Mouse (Mus musculus) T-helper 1 cell (primary cell): ENCODE results near the gene Vinac1.
"Not testable (repeated sequence)": the region's sequence is repeated elsewhere in the genome, so short reads cannot be mapped to it uniquely, and the experiment has no call there.

Source experiments
- in situ Hi-C: fragments of 300-600 bp; cut with MboI, MseI; formaldehyde crosslinking; loops from one replicate; pipeline ENCODE4 v1.15.1; 2025; ENCODE audit warnings: high pct_unique_total_duplicates

Gene Vinac1

GRCm38 (mm10) chr2:129040567-129040966, 7.4 kb downstream of the Vinac1 start:
- in situ Hi-C loops: no loop called here

DNA sequence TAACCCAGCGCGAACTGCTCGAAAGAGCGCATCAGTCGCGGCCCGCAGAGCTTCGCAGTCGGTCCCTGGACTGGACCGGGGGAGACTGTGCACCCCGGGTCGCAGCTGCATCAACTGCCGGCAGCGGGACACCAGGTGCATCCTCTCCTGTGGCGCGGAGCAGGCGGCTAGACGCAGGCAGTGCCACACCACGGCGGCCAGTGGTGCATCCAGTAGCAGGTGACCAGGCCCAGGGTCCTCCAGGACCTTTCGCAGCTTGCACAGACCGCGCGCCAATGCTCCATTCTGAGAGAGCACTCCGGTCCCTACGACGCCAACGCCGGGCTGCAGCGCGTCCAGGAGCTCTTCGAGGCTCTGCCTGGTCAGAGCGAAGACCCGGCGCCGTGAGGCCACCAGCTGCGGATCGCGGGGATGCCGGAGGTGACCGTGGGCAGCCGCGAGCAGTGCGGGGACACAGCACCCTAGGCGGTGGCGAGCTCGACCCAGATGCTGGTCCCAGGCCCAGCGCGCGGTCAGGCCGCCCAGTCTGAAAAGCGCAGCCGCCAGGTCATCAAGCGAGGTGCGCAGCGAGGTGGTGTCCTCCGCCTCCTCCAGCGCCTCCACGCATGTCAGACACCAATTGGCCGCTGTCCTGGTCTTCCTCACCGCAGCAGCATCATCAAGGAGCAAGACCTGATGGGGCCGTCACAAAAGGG, 8.9 kb downstream of the Vinac1 start:
- in situ Hi-C loops: no loop called here

DNA sequence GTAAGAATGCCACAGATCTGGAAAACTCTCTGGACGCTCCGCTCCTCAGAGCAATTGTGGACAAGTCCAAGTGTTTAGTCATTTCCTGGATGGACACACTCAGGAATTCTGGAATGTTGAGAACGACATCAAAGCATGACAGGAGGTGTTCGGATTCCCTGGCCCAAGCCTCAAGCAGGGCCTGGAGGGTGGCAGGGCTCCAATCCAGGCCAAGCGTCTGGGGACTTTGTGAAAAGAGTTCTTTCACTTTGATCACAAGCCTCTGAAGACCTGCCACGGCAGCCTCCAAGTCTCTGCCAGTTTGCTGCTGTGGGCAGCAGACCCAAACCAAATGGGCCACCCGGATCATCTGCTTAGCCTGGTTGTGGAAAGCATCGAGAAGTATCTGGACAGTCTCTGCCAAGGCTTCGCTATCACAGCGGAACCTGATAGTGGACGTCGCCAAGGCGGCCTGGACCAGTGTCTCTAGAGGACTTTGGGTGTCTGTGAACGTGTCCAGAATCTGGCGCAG, 9.5 kb downstream of the Vinac1 start:
- in situ Hi-C loops: no loop called here

DNA sequence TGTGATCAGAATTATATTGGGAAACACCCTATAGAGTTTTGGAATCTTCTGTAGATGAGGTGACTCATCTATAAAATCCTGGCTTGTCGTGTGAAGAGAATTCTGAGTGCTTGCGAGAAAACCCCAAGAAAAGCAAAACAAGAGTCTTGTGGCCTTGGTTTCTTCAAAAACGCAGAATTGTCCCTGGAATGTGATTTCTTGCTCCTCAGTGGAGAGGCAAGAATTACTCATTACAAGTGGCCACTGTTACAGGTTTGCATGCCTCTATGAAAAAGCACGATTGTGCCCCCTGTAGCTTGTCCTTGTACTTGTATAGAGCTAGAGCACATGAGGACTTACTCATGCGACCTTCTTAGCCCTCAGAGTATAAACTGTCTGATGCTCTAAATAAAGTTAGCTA, 12.6 kb downstream of the Vinac1 start:
- in situ Hi-C loops: no loop called here

GRCm38 (mm10) chr2:129024820-129025219, 23.2 kb downstream of the Vinac1 start:
- in situ Hi-C loops: no loop called here

GRCm38 (mm10) chr2:129020106-129020505, 27.9 kb downstream of the Vinac1 start:
- in situ Hi-C loops: no loop called here

DNA sequence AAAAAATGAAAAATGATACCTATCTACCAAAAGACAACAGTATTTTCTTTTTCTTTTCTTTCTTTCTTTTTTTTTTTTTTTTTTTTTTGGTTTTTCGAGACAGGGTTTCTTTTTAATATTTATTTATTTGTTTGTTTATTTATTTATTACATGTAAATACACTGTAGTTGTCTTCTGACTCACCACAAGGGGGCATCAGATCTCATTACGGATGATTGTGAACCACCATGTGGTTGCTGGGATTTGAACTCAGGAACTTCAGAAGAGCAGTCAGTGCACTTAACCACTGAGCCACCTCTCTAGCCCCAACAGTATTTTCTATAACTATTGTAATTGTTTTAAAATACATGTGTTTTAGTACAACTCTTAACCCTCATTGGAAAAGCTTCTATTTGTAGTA, 39.1 kb downstream of the Vinac1 start:
- in situ Hi-C loops: not testable (repeated sequence)

GRCm38 (mm10) chr2:129006194-129006749, 41.7 kb downstream of the Vinac1 start:
- in situ Hi-C loops: no loop called here

GRCm38 (mm10) chr2:129004872-129005271, 43.1 kb downstream of the Vinac1 start:
- in situ Hi-C loops: no loop called here

DNA sequence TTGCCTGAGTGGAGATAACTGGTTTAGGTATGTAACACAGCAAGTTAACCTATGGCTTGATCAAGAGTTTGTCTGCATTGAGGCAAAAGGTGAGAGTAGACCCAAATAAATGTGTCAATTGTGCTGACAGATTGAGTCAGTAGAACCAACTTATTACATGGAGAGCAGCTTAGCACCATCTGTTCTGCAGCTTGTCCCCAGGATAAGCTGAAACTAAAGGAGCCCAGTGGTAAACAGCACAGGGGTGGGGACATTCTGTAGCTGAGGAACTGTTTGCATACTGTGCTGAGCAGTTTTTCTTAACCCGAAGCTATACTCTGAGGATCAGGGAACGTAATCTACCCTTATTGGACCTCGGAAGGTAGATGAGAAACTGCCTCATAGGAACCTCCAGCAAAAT, 63.2 kb downstream of the Vinac1 start:
- in situ Hi-C loops: no loop called here

DNA sequence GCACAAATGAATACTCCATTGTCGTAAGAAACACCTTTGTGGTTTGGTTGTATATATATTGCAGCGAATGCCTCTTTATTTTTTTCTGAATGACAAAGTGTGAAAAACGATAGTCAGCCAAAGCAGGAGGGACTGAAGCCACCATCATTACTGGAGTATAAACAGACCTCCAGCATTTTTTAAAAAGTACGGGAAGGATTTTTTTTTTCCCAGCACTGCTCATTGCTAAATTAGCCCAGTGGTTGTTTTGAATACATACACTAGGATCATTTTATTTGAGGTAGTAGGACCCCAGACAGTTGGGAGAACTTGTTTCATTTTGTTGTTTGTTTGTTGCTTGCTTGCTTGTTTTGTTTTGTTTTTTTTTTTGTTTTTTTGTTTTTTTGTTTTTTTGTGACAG, 72.4 kb downstream of the Vinac1 start:
- in situ Hi-C loops: no loop called here
